Mouse (Mus musculus): Measurements from ENCODE around the gene I830077J02Rik. TPM values are rescaled to one million over a fixed set of nuclear protein-coding genes. Genes with fewer than 3 reads are reported as not detected.

The I830077J02Rik gene
- total and polyA plus RNA-seq, 3 experiments, result 2.8 to 9.4 TPM; not detected in 1

GRCm38 (mm10) chr3:105900266-105900665 is 32.2 kb downstream of the I830077J02Rik start:
- DNase-seq (ENCODE audit: low read depth, low spot score), result no peak
- no peaks in the 10 kb centered on the region for H3K9me3 ChIP-seq (replicated peaks; ENCODE audit: insufficient read depth, low read length)
- H3K79me2 ChIP-seq (ENCODE audit: control insufficient read depth, insufficient read depth, low read length, poor library complexity), result no peaks in the 10 kb centered on the region
- H3K4me1 ChIP-seq (ENCODE audit: control insufficient read depth in 1 of 2, insufficient read depth in 2 of 2, low read length in 2 of 2), result peaks cover 7 to 36% of the 10 kb centered on the region in 2 experiments
- no peak overlapping the region for H3K4me3 ChIP-seq (ENCODE audit: control insufficient read depth in 1 of 2, insufficient read depth in 1 of 2, low read depth in 2 of 2, low read length in 2 of 2)
- TF ChIP-seq RAD21 (IDR thresholded peaks at IDR 0.05; ENCODE audit: low read depth, low read length) (no peak), TAL1 (IDR thresholded peaks at IDR 0.05; ENCODE audit: low read length) (no peak), TCF12 (IDR thresholded peaks at IDR 0.05; ENCODE audit: low read depth, low read length) (no peak), MAFK (IDR thresholded peaks at IDR 0.05; ENCODE audit: borderline replicate concordance, low read depth, low read length) (no peak), ZC3H11A (IDR thresholded peaks at IDR 0.05; ENCODE audit: low read depth, low read length) (no peak), MYC (IDR thresholded peaks at IDR 0.05; ENCODE audit: low read depth, low read length) (no peak), UBTF (IDR thresholded peaks at IDR 0.05; ENCODE audit: borderline replicate concordance, insufficient read depth, low read depth, low read length) (no peak), SMC3 (IDR thresholded peaks at IDR 0.05; ENCODE audit: low read depth, low read length) (no peak), SIN3A (IDR thresholded peaks at IDR 0.05; ENCODE audit: low read length) (no peak), MEF2A (IDR thresholded peaks at IDR 0.05; ENCODE audit: extremely low read depth, insufficient replicate concordance, low read depth, low read length, poor library complexity, severe bottlenecking) (no peak), JUND (IDR thresholded peaks at IDR 0.05; ENCODE audit: low read depth, low read length) (no peak), MXI1 (IDR thresholded peaks at IDR 0.05; ENCODE audit: low read depth, low read length) (no peak), POLR2A (IDR thresholded peaks at IDR 0.05; ENCODE audit: control insufficient read depth in 1 of 2, insufficient read depth in 1 of 2, low read depth in 1 of 2, low read length in 2 of 2, poor library complexity in 1 of 2) (no peak), MAZ (IDR thresholded peaks at IDR 0.05; ENCODE audit: low read depth, low read length) (no peak)
- H3K27ac ChIP-seq (ENCODE audit: control insufficient read depth, low read depth, low read length), result no peak overlapping the region
- H3K27me3 ChIP-seq (ENCODE audit: control insufficient read depth in 1 of 2, insufficient read depth in 2 of 2, low read length in 2 of 2), result no peaks in the 10 kb centered on the region
- peaks cover 0 to 27% of the 10 kb centered on the region in 2 experiments; a peak in 2 of 4 replicates for H3K36me3 ChIP-seq (ENCODE audit: control insufficient read depth in 1 of 2, insufficient read depth in 2 of 2, low read length in 2 of 2)
- H3K9ac ChIP-seq (ENCODE audit: control insufficient read depth, low read depth, low read length, poor library complexity, severe bottlenecking), result no peak overlapping the region

- Histone ChIP-seq H3K9ac (ENCODE audit: control insufficient read depth, low read depth, low read length, poor library complexity, severe bottlenecking) (peak overlapping the region; percentile 23; the same call in 1 of the 2 replicates), H3K36me3 (ENCODE audit: control insufficient read depth in 1 of 2, insufficient read depth in 2 of 2, low read length in 2 of 2) (peaks cover 0 to 20% of the 10 kb centered on the region in 2 experiments; a peak in 2 of 4 replicates), H3K9me3 (replicated peaks; ENCODE audit: insufficient read depth, low read length) (no peaks in the 10 kb centered on the region), H3K79me2 (ENCODE audit: control insufficient read depth, insufficient read depth, low read length, poor library complexity) (no peaks in the 10 kb centered on the region), H3K4me1 (ENCODE audit: control insufficient read depth in 1 of 2, insufficient read depth in 2 of 2, low read length in 2 of 2) (peaks cover 3 to 33% of the 10 kb centered on the region in 2 experiments), H3K27me3 (ENCODE audit: control insufficient read depth in 1 of 2, insufficient read depth in 2 of 2, low read length in 2 of 2) (no peaks in the 10 kb centered on the region), H3K27ac (ENCODE audit: control insufficient read depth, low read depth, low read length) (no peak overlapping the region), H3K4me3 (ENCODE audit: control insufficient read depth in 1 of 2, insufficient read depth in 1 of 2, low read depth in 2 of 2, low read length in 2 of 2) (no peak overlapping the region)
- TF ChIP-seq E2F4 (IDR thresholded peaks at IDR 0.05; ENCODE audit: borderline replicate concordance, low read depth, low read length), result no peak
- peak; percentile 52; the same call in 1 of the 2 replicates for TF ChIP-seq SIN3A (IDR thresholded peaks at IDR 0.05; ENCODE audit: low read length)
- TF ChIP-seq SMC3 (IDR thresholded peaks at IDR 0.05; ENCODE audit: low read depth, low read length), result peak; percentile 98
- peak; percentile 99 for TF ChIP-seq RAD21 (IDR thresholded peaks at IDR 0.05; ENCODE audit: low read depth, low read length)
- peak; percentile 85 to 98 (median 96) for TF ChIP-seq CTCF (IDR thresholded peaks at IDR 0.05 in 2 of 3, conservative IDR thresholded peaks at IDR 0.05 in 1 of 3; ENCODE audit: control insufficient read depth in 1 of 3, insufficient read depth in 1 of 3, low read depth in 2 of 3, low read length in 3 of 3, poor library complexity in 1 of 3, severe bottlenecking in 1 of 3)
- TF ChIP-seq HCFC1 (IDR thresholded peaks at IDR 0.05; ENCODE audit: low read depth, low read length), result 0 out of 2 replicates have a peak, but pooled peaks have one; percentile 27
- no peak for TF ChIP-seq RCOR1 (IDR thresholded peaks at IDR 0.05; ENCODE audit: low read depth, low read length)
- peak; percentile 34; the same call in 1 of the 2 replicates for TF ChIP-seq MXI1 (IDR thresholded peaks at IDR 0.05; ENCODE audit: low read depth, low read length)
- TF ChIP-seq MAFK (IDR thresholded peaks at IDR 0.05; ENCODE audit: borderline replicate concordance, low read depth, low read length), result no peak
- TF ChIP-seq MYC (IDR thresholded peaks at IDR 0.05; ENCODE audit: low read depth, low read length), result no peak
- TF ChIP-seq ZC3H11A (IDR thresholded peaks at IDR 0.05; ENCODE audit: low read depth, low read length), result peak; percentile 94
- no peak for TF ChIP-seq POLR2A (IDR thresholded peaks at IDR 0.05; ENCODE audit: control insufficient read depth in 1 of 2, insufficient read depth in 1 of 2, low read depth in 1 of 2, low read length in 2 of 2, poor library complexity in 1 of 2)
- no peak for TF ChIP-seq CHD1 (IDR thresholded peaks at IDR 0.05; ENCODE audit: low read depth, low read length)
- TF ChIP-seq TAL1 (IDR thresholded peaks at IDR 0.05; ENCODE audit: low read length), result no peak
- no peak for TF ChIP-seq ZKSCAN1 (IDR thresholded peaks at IDR 0.05; ENCODE audit: low read depth, low read length)
- DNase-seq (ENCODE audit: low read depth, low spot score), result peak; percentile 92
Observed at GRCm38 (mm10) chr3:105899394-105900147, 32.9 kb downstream of the I830077J02Rik start.

All from MEL (cell line).